Mouse (Mus musculus): ENCODE data around the gene Zfp664. TPM values are rescaled to one million over a fixed set of nuclear protein-coding genes. Genes with fewer than 3 reads are reported as not detected.

The Zfp664 gene
- total and polyA plus RNA-seq, 3 experiments, result 32.0 to 45.7 (median 41.7) TPM

- Histone ChIP-seq H3K4me1 (ENCODE audit: insufficient read depth, low read depth, low read length) (no peaks in the 10 kb centered on the region), H3K27me3 (ENCODE audit: insufficient read depth, low read length) (peaks cover 12% of the 10 kb centered on the region), H3K36me3 (replicated peaks) (no peaks in the 10 kb centered on the region), H3K4me3 (ENCODE audit: low read depth, low read length) (no peak overlapping the region), H3K9me3 (replicated peaks) (no peaks in the 10 kb centered on the region)
- ATAC-seq (ENCODE audit: extremely low read depth, insufficient number of reproducible peaks, low FRiP score, poor library complexity, severe bottlenecking) (no peak), DNase-seq (ENCODE audit: low spot score) (no peak)
- no peak for TF ChIP-seq CTCF (IDR thresholded peaks at IDR 0.05; ENCODE audit: low read depth, low read length)
- no peak for TF ChIP-seq GATA1 (IDR thresholded peaks at IDR 0.05; ENCODE audit: borderline replicate concordance, low read length)
- TF ChIP-seq POLR2AphosphoS5 (IDR thresholded peaks at IDR 0.05; ENCODE audit: insufficient replicate concordance, low read depth, low read length), result no peak
- no peak for TF ChIP-seq TAL1 (conservative IDR thresholded peaks at IDR 0.05; ENCODE audit: low read depth, low read length)
- no peak for TF ChIP-seq GATA2 (IDR thresholded peaks at IDR 0.05; ENCODE audit: borderline replicate concordance, low read depth, low read length)
Measured at GRCm38 (mm10) chr5:124844929-124845328, 17.6 kb upstream of the Zfp664 start.

- Histone ChIP-seq H3K27me3 (ENCODE audit: insufficient read depth, low read length) (peaks cover 14% of the 10 kb centered on the region), H3K9me3 (replicated peaks) (no peaks in the 10 kb centered on the region), H3K4me3 (ENCODE audit: low read depth, low read length) (no peak overlapping the region), H3K36me3 (replicated peaks) (no peaks in the 10 kb centered on the region), H3K4me1 (ENCODE audit: insufficient read depth, low read depth, low read length) (no peaks in the 10 kb centered on the region)
- TF ChIP-seq CTCF (IDR thresholded peaks at IDR 0.05; ENCODE audit: low read depth, low read length) (no peak), GATA1 (IDR thresholded peaks at IDR 0.05; ENCODE audit: borderline replicate concordance, low read length) (no peak), GATA2 (IDR thresholded peaks at IDR 0.05; ENCODE audit: borderline replicate concordance, low read depth, low read length) (no peak), TAL1 (conservative IDR thresholded peaks at IDR 0.05; ENCODE audit: low read depth, low read length) (no peak), POLR2AphosphoS5 (IDR thresholded peaks at IDR 0.05; ENCODE audit: insufficient replicate concordance, low read depth, low read length) (no peak)
- DNase-seq (ENCODE audit: low spot score) (no peak), ATAC-seq (ENCODE audit: extremely low read depth, insufficient number of reproducible peaks, low FRiP score, poor library complexity, severe bottlenecking) (no peak)
Measured at GRCm38 (mm10) chr5:124847014-124847413, 15.5 kb upstream of the Zfp664 start.

GRCm38 (mm10) chr5:124848994-124849393 is 13.5 kb upstream of the Zfp664 start:
- ATAC-seq (ENCODE audit: extremely low read depth, insufficient number of reproducible peaks, low FRiP score, poor library complexity, severe bottlenecking) (no peak), DNase-seq (ENCODE audit: low spot score) (no peak)
- Histone ChIP-seq H3K36me3 (replicated peaks) (no peaks in the 10 kb centered on the region), H3K27me3 (ENCODE audit: insufficient read depth, low read length) (peaks cover 17% of the 10 kb centered on the region), H3K9me3 (replicated peaks) (no peaks in the 10 kb centered on the region), H3K4me1 (ENCODE audit: insufficient read depth, low read depth, low read length) (no peaks in the 10 kb centered on the region), H3K4me3 (ENCODE audit: low read depth, low read length) (no peak overlapping the region)
- TF ChIP-seq TAL1 (conservative IDR thresholded peaks at IDR 0.05; ENCODE audit: low read depth, low read length), result no peak
- no peak for TF ChIP-seq CTCF (IDR thresholded peaks at IDR 0.05; ENCODE audit: low read depth, low read length)
- no peak for TF ChIP-seq GATA1 (IDR thresholded peaks at IDR 0.05; ENCODE audit: borderline replicate concordance, low read length)
- no peak for TF ChIP-seq POLR2AphosphoS5 (IDR thresholded peaks at IDR 0.05; ENCODE audit: insufficient replicate concordance, low read depth, low read length)
- TF ChIP-seq GATA2 (IDR thresholded peaks at IDR 0.05; ENCODE audit: borderline replicate concordance, low read depth, low read length), result no peak

GRCm38 (mm10) chr5:124851572-124851971 is 10.9 kb upstream of the Zfp664 start:
- DNase-seq (ENCODE audit: low spot score), result no peak
- Histone ChIP-seq H3K27me3 (ENCODE audit: insufficient read depth, low read length) (peaks cover 20% of the 10 kb centered on the region), H3K36me3 (replicated peaks) (no peaks in the 10 kb centered on the region), H3K4me1 (ENCODE audit: insufficient read depth, low read depth, low read length) (no peaks in the 10 kb centered on the region), H3K9me3 (replicated peaks) (no peaks in the 10 kb centered on the region), H3K4me3 (ENCODE audit: low read depth, low read length) (no peak overlapping the region)
- ATAC-seq (ENCODE audit: extremely low read depth, insufficient number of reproducible peaks, low FRiP score, poor library complexity, severe bottlenecking), result no peak
- no peak for TF ChIP-seq GATA2 (IDR thresholded peaks at IDR 0.05; ENCODE audit: borderline replicate concordance, low read depth, low read length)
- no peak for TF ChIP-seq TAL1 (conservative IDR thresholded peaks at IDR 0.05; ENCODE audit: low read depth, low read length)
- TF ChIP-seq GATA1 (IDR thresholded peaks at IDR 0.05; ENCODE audit: borderline replicate concordance, low read length), result no peak

- DNase-seq (ENCODE audit: low spot score) (no peak), ATAC-seq (ENCODE audit: extremely low read depth, insufficient number of reproducible peaks, low FRiP score, poor library complexity, severe bottlenecking) (no peak)
- no peak for TF ChIP-seq GATA1 (IDR thresholded peaks at IDR 0.05; ENCODE audit: borderline replicate concordance, low read length)
- TF ChIP-seq CTCF (IDR thresholded peaks at IDR 0.05; ENCODE audit: low read depth, low read length), result no peak
- TF ChIP-seq TAL1 (conservative IDR thresholded peaks at IDR 0.05; ENCODE audit: low read depth, low read length), result no peak
- TF ChIP-seq POLR2AphosphoS5 (IDR thresholded peaks at IDR 0.05; ENCODE audit: insufficient replicate concordance, low read depth, low read length), result no peak
- no peak for TF ChIP-seq GATA2 (IDR thresholded peaks at IDR 0.05; ENCODE audit: borderline replicate concordance, low read depth, low read length)
- Histone ChIP-seq H3K27me3 (ENCODE audit: insufficient read depth, low read length) (peaks cover 23% of the 10 kb centered on the region), H3K4me3 (ENCODE audit: low read depth, low read length) (no peak overlapping the region), H3K36me3 (replicated peaks) (no peaks in the 10 kb centered on the region), H3K9me3 (replicated peaks) (no peaks in the 10 kb centered on the region), H3K4me1 (ENCODE audit: insufficient read depth, low read depth, low read length) (no peaks in the 10 kb centered on the region)
Measured at GRCm38 (mm10) chr5:124852294-124852693, 10.2 kb upstream of the Zfp664 start.

- no peak for DNase-seq (ENCODE audit: low spot score)
- no peak overlapping the region for H3K4me3 ChIP-seq (ENCODE audit: low read depth, low read length)
- no peaks in the 10 kb centered on the region for H3K36me3 ChIP-seq (replicated peaks)
- no peaks in the 10 kb centered on the region for H3K9me3 ChIP-seq (replicated peaks)
- H3K27me3 ChIP-seq (ENCODE audit: insufficient read depth, low read length), result peaks cover 28% of the 10 kb centered on the region
- TF ChIP-seq GATA1 (IDR thresholded peaks at IDR 0.05; ENCODE audit: borderline replicate concordance, low read length), result no peak
- ATAC-seq (ENCODE audit: extremely low read depth, insufficient number of reproducible peaks, low FRiP score, poor library complexity, severe bottlenecking), result no peak
- no peaks in the 10 kb centered on the region for H3K4me1 ChIP-seq (ENCODE audit: insufficient read depth, low read depth, low read length)
Measured at GRCm38 (mm10) chr5:124853079-124853478, 9.4 kb upstream of the Zfp664 start.

- ATAC-seq (ENCODE audit: extremely low read depth, insufficient number of reproducible peaks, low FRiP score, poor library complexity, severe bottlenecking), result no peak
- Histone ChIP-seq H3K9me3 (replicated peaks) (no peaks in the 10 kb centered on the region), H3K4me1 (ENCODE audit: insufficient read depth, low read depth, low read length) (no peaks in the 10 kb centered on the region), H3K4me3 (ENCODE audit: low read depth, low read length) (no peak overlapping the region), H3K27me3 (ENCODE audit: insufficient read depth, low read length) (peaks cover 35% of the 10 kb centered on the region), H3K36me3 (replicated peaks) (no peaks in the 10 kb centered on the region)
- TF ChIP-seq POLR2AphosphoS5 (IDR thresholded peaks at IDR 0.05; ENCODE audit: insufficient replicate concordance, low read depth, low read length), result no peak
- TF ChIP-seq GATA2 (IDR thresholded peaks at IDR 0.05; ENCODE audit: borderline replicate concordance, low read depth, low read length), result no peak
- TF ChIP-seq CTCF (IDR thresholded peaks at IDR 0.05; ENCODE audit: low read depth, low read length), result no peak
- TF ChIP-seq GATA1 (IDR thresholded peaks at IDR 0.05; ENCODE audit: borderline replicate concordance, low read length), result no peak
- TF ChIP-seq TAL1 (conservative IDR thresholded peaks at IDR 0.05; ENCODE audit: low read depth, low read length), result no peak
- DNase-seq (ENCODE audit: low spot score), result no peak
Measured at GRCm38 (mm10) chr5:124854202-124854601, 8.3 kb upstream of the Zfp664 start.
